Mouse (Mus musculus): ENCODE results near the gene Cntn2. TPM values are rescaled to one million over a fixed set of nuclear protein-coding genes. Genes with fewer than 3 reads are reported as not detected.

Cntn2 gene
- 30.9 and 31.4 TPM in 2 replicates for polyA plus RNA-seq (2014; fragmentation: Nextera tagmentation; extraction: Ambion mirVana)

DNA sequence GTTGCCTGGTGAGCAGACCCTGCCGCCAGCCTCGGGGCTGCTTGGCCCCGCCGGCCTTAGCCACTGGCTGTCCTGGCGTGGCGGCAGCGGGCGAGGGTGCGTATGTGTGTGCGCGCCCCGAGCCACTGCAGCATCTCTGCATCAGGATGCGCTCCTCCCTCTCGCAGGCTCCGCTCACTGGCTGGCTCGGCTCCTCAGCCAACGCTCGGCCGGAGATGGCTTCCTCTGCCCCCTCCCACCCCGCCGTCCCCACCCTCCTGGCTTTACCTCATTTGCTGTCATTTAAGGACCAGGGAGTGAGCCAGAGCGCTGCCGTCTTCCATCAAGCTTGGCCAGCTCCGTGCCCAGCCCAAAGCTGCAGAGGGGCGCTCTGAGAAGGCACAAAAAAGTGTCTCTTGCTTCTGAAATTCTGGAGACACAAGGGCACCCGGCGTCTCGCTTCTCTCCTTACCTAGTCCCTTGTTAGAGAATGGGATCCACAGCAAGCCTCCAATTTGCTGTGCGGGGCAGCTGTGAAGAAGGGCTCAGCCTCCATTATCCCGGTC, at the start of gene Cntn2:
Gene Cntn2 (minus strand): TSS at position 495 of the 545 bp plus-strand sequence.
- H3K27me3 ChIP-seq (ENCODE audit: control insufficient read depth, insufficient read depth, low read length), result peaks cover 21% of the 10 kb centered on the region
- DNase-seq (ENCODE audit: low spot score, missing footprints) (peak; percentile 94), ATAC-seq (ENCODE audit: low FRiP score) (peak; percentile 87)
- peak within 1 kb of the TSS; percentile 54 for H3K9ac ChIP-seq (ENCODE audit: low read length)
- peak within 1 kb of the TSS; percentile 51 for H3K4me2 ChIP-seq
- H3K4me1 ChIP-seq (ENCODE audit: control insufficient read depth, insufficient read depth, low read length), result peaks cover 9% of the 10 kb centered on the region
- H3K36me3 ChIP-seq (ENCODE audit: control insufficient read depth, insufficient read depth, low read length), result no peaks in the 10 kb centered on the region
- H3K27ac ChIP-seq (ENCODE audit: low read depth, low read length), result peak within 1 kb of the TSS; percentile 35; the same call in 1 of the 2 replicates
- H3K4me3 ChIP-seq (ENCODE audit: low read depth, low read length), result peak within 1 kb of the TSS; percentile 33
- under 1% methylated on average over 30 of the region's 30 CpGs for WGBS
- H3K9me3 ChIP-seq (ENCODE audit: control insufficient read depth, low read length), result no peaks in the 10 kb centered on the region

DNA sequence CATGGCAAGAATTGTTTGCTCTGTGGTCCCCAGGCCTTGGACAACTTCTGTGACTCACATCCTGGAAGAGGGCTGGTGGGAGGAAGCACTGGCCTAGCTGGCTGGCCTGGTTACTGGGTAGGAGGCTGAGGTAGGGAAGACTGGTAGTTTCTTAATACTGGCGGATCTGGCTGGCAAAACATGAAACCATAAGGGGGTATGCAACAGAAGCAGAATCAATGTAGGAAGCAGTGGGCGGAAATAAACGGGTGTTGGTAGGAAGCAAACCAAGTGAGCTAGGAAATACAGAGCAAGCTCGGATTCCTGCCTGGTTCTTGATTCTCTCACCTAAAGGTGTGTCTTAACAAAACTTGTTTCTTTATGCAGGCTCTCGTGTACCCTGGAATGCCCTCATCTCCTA, 49.1 kb upstream of the Cntn2 start:
- Histone ChIP-seq H3K4me3 (ENCODE audit: low read depth, low read length) (no peak overlapping the region), H3K4me2 (no peak overlapping the region), H3K27ac (ENCODE audit: low read depth, low read length) (no peak overlapping the region), H3K36me3 (ENCODE audit: control insufficient read depth, insufficient read depth, low read length) (no peaks in the 10 kb centered on the region), H3K9me3 (ENCODE audit: control insufficient read depth, low read length) (no peaks in the 10 kb centered on the region), H3K9ac (ENCODE audit: low read length) (no peak overlapping the region), H3K27me3 (ENCODE audit: control insufficient read depth, insufficient read depth, low read length) (no peaks in the 10 kb centered on the region), H3K4me1 (ENCODE audit: control insufficient read depth, insufficient read depth, low read length) (peaks cover 5% of the 10 kb centered on the region; the same call in 1 of the 2 replicates)
- no peak for DNase-seq (ENCODE audit: low spot score, missing footprints)
- no peak for ATAC-seq (ENCODE audit: low FRiP score)
- WGBS, result 83% methylated on average over 5 of the region's 5 CpGs

DNA sequence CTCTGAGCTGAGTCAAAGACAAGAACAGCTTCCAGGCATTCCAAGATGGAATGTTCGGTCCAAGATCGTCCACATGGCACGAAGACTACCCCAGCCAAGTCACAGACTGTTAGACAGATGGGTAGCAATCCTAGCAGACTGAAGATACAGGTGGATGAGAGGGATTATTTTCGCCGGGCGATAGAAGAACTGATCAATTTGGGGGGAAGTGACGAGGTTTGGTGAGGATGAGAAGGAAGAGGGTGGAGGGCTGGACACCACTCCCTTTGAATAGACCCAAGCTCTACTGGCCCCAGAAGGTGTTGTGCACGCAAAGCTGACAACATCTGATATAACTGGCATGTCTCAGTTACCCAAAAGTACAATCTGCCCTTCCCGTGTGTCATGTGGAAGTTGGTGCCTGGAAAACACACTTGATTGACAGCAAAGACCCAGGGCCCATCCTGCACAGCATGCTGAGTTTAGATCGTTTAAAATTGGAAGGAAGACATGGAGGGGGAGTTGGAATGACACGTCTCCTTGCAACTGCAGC, 48.4 kb upstream of the Cntn2 start:
- Histone ChIP-seq H3K27me3 (ENCODE audit: control insufficient read depth, insufficient read depth, low read length) (no peaks in the 10 kb centered on the region), H3K9ac (ENCODE audit: low read length) (no peak overlapping the region), H3K27ac (ENCODE audit: low read depth, low read length) (no peak overlapping the region), H3K36me3 (ENCODE audit: control insufficient read depth, insufficient read depth, low read length) (no peaks in the 10 kb centered on the region), H3K9me3 (ENCODE audit: control insufficient read depth, low read length) (no peaks in the 10 kb centered on the region), H3K4me2 (no peak overlapping the region), H3K4me1 (ENCODE audit: control insufficient read depth, insufficient read depth, low read length) (peaks cover 9% of the 10 kb centered on the region), H3K4me3 (ENCODE audit: low read depth, low read length) (no peak overlapping the region)
- ATAC-seq (ENCODE audit: low FRiP score), result no peak
- 85% methylated on average over 11 of the region's 11 CpGs for WGBS
- DNase-seq (ENCODE audit: low spot score, missing footprints), result no peak

DNA sequence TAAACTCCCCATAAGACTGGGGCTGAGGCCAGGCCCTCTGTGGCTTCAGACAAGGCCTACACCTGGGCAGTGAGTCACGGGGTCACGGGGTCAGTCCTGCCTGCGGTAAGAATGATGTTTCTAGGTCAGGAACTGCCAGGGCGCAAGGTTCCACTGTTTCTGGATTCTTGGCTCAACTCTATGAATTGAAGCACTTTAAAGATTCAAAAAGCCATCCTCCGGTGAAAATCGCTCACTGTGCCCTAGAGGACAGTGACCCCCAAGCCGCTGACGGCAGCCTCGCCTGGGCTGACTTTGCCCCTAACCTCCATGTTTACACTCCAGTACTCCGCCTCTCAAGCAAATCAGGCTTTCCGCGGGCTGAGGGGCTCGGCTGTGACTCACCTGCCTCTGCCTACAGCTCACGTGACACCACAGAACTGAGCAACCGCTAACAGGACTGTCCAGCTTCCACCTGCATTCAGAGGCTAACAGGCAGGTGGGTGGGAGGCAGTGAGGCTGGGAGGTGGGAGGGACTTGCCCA, 43.7 kb upstream of the Cntn2 start:
- Histone ChIP-seq H3K4me1 (ENCODE audit: control insufficient read depth, insufficient read depth, low read length) (peaks cover 50% of the 10 kb centered on the region), H3K4me2 (no peak overlapping the region), H3K9me3 (ENCODE audit: control insufficient read depth, low read length) (no peaks in the 10 kb centered on the region), H3K27ac (ENCODE audit: low read depth, low read length) (no peak overlapping the region; the same call in 1 of the 2 replicates), H3K4me3 (ENCODE audit: low read depth, low read length) (no peak overlapping the region), H3K9ac (ENCODE audit: low read length) (no peak overlapping the region), H3K27me3 (ENCODE audit: control insufficient read depth, insufficient read depth, low read length) (no peaks in the 10 kb centered on the region), H3K36me3 (ENCODE audit: control insufficient read depth, insufficient read depth, low read length) (no peaks in the 10 kb centered on the region)
- ATAC-seq (ENCODE audit: low FRiP score) (no peak), DNase-seq (ENCODE audit: low spot score, missing footprints) (no peak)
- 56% methylated on average over 15 of the region's 15 CpGs for WGBS

DNA sequence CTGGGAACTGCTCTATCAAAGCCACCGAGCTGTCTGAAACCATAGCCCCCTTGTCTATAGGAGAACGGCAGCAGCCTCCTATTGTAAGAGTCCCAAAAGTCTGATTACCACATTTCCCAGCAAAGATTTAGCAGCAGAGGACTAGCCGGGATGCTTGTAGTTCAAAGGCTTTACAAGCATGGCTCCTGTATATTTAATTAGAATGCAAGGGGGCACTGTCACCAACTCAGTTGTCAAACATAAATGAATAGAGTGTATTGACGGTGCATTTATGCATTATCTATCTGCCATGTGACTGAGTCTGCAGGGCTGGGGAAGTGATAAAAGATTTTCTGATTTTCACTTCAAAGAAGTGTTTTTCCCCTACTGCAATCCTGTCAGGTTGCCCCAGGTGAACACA, 42.3 kb upstream of the Cntn2 start:
- no peak for ATAC-seq (ENCODE audit: low FRiP score)
- H3K4me2 ChIP-seq, result no peak overlapping the region
- H3K27me3 ChIP-seq (ENCODE audit: control insufficient read depth, insufficient read depth, low read length), result no peaks in the 10 kb centered on the region
- DNase-seq (ENCODE audit: low spot score, missing footprints), result no peak
- no peaks in the 10 kb centered on the region for H3K9me3 ChIP-seq (ENCODE audit: control insufficient read depth, low read length)
- H3K27ac ChIP-seq (ENCODE audit: low read depth, low read length), result peak overlapping the region; percentile 55; the same call in 1 of the 2 replicates
- 42% methylated on average over 4 of the region's 4 CpGs for WGBS
- no peak overlapping the region for H3K9ac ChIP-seq (ENCODE audit: low read length)
- no peak overlapping the region for H3K4me3 ChIP-seq (ENCODE audit: low read depth, low read length)
- H3K4me1 ChIP-seq (ENCODE audit: control insufficient read depth, insufficient read depth, low read length), result peaks cover 62% of the 10 kb centered on the region
- H3K36me3 ChIP-seq (ENCODE audit: control insufficient read depth, insufficient read depth, low read length), result no peaks in the 10 kb centered on the region

DNA sequence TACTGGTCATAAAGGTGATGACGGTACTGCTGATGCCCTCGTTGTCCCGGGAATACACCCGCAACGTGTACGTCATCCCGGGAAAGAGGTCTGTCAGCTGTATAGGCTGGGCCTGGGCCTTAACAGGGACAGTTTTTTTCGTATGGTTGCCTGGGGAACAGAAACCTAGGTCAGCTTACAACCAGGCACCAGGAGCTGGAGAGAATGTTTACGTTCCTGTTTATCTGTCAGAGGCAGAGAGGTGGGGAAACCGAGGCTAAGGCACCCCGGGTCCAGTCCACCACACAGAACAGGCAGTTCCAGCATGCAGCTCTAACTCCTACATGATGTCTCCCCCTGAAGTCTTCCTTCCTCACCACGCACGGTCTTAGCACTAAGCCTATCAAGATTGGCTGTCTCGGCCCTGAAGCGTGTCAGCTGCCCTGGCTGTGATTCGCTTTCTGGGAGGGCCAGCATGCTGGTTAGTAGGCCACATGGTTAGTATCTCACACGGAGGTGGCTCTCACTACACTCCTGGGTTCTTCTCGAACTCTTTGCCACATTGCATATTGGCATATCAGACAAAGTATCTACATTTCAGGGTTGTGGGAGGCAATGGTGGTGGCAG, 40.0 kb upstream of the Cntn2 start:
- 65% methylated on average over 18 of the region's 18 CpGs for WGBS
- ATAC-seq (ENCODE audit: low FRiP score) (peak; percentile 26), DNase-seq (ENCODE audit: low spot score, missing footprints) (peak; percentile 90)
- Histone ChIP-seq H3K9me3 (ENCODE audit: control insufficient read depth, low read length) (no peaks in the 10 kb centered on the region), H3K4me3 (ENCODE audit: low read depth, low read length) (no peak overlapping the region), H3K9ac (ENCODE audit: low read length) (peak overlapping the region; percentile 40), H3K27ac (ENCODE audit: low read depth, low read length) (peak overlapping the region; percentile 93), H3K27me3 (ENCODE audit: control insufficient read depth, insufficient read depth, low read length) (no peaks in the 10 kb centered on the region), H3K4me2 (peak overlapping the region; percentile 22; the same call in 1 of the 2 replicates), H3K4me1 (ENCODE audit: control insufficient read depth, insufficient read depth, low read length) (peaks cover 62% of the 10 kb centered on the region), H3K36me3 (ENCODE audit: control insufficient read depth, insufficient read depth, low read length) (no peaks in the 10 kb centered on the region)

DNA sequence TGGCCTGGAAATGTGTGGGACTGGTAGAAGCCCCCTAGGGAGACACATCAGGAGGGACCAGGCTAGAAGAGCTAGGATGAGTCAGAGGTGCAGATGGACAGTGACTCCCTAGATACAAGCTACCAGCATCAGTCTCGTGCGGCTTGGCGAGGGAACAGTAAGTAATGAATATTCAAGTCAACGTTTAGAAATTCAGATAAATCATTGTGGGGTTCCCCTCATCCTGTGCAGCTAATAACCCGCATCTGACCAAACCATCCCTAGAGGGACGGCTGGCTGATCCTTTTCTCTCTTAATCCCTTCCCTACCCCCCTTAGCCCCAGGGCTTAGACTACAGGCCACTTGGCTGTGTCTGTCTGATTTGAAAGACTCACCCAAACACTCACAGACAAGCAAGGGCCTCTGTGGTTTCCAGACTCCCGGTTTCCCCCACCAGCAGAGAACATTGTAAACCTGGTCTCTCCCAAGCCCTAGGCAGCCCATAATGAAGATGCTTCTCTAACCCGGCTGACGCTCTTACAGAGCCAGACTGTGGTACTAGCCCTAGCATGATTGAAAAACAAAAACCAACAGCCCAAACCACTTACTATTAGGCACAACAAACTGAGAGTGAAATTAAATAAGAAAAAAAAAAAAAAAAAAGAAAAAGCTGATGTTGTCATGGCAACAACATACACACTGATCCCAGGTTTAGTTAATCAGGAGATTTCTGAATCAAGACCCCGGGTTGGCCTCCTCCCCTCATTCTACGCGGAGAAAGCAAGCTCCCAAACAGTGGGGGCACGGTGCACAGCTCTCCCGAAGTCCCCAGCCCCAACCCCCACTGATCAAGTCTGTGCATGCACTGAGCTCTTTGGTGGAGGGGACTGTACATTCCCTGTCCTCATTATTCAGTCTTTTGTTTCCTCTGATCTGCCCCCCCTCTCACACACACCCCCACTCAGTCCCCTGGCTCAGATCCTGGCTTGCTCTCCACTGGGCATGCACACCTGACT, 39.1 kb upstream of the Cntn2 start:
- ATAC-seq (ENCODE audit: low FRiP score) (peak; percentile 82), DNase-seq (ENCODE audit: low spot score, missing footprints) (peak; percentile 92)
- H3K4me3 ChIP-seq (ENCODE audit: low read depth, low read length), result no peak overlapping the region
- 16% methylated on average over 14 of the region's 14 CpGs for WGBS
- no peaks in the 10 kb centered on the region for H3K9me3 ChIP-seq (ENCODE audit: control insufficient read depth, low read length)
- H3K27me3 ChIP-seq (ENCODE audit: control insufficient read depth, insufficient read depth, low read length), result no peaks in the 10 kb centered on the region
- peak overlapping the region; percentile 93 for H3K27ac ChIP-seq (ENCODE audit: low read depth, low read length)
- peaks cover 59% of the 10 kb centered on the region for H3K4me1 ChIP-seq (ENCODE audit: control insufficient read depth, insufficient read depth, low read length)
- peak overlapping the region; percentile 22; the same call in 1 of the 2 replicates for H3K4me2 ChIP-seq
- no peaks in the 10 kb centered on the region for H3K36me3 ChIP-seq (ENCODE audit: control insufficient read depth, insufficient read depth, low read length)
- H3K9ac ChIP-seq (ENCODE audit: low read length), result peak overlapping the region; percentile 40

DNA sequence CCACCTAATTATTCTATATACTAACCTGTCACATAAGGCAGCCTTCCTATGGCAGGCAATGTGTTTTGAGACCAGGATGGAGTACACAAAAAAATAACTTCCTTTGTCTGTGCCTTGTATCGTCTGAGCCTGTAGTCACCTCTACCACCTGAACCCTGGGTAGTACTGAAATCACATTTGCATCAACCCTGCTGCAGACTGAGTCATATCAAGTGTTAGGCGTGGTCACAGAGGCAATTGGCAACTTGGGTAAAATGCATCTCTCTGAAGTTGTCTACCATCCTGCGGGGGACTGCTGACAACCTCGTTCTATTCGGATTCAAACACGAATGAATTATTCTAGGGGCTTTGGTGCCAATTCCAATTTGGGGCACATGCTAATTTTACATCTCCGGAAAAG, 37.0 kb upstream of the Cntn2 start:
- H3K9ac ChIP-seq (ENCODE audit: low read length), result no peak overlapping the region
- peaks cover 41% of the 10 kb centered on the region for H3K4me1 ChIP-seq (ENCODE audit: control insufficient read depth, insufficient read depth, low read length)
- H3K27ac ChIP-seq (ENCODE audit: low read depth, low read length), result no peak overlapping the region
- no peaks in the 10 kb centered on the region for H3K36me3 ChIP-seq (ENCODE audit: control insufficient read depth, insufficient read depth, low read length)
- WGBS, result 92% methylated on average over 7 of the region's 7 CpGs
- no peak overlapping the region for H3K4me3 ChIP-seq (ENCODE audit: low read depth, low read length)
- no peaks in the 10 kb centered on the region for H3K9me3 ChIP-seq (ENCODE audit: control insufficient read depth, low read length)
- no peak overlapping the region for H3K4me2 ChIP-seq
- H3K27me3 ChIP-seq (ENCODE audit: control insufficient read depth, insufficient read depth, low read length), result no peaks in the 10 kb centered on the region
- ATAC-seq (ENCODE audit: low FRiP score) (no peak), DNase-seq (ENCODE audit: low spot score, missing footprints) (no peak)
